Mouse (Mus musculus): ENCODE measurements around the gene Lpin3. TPM values are rescaled to one million over a fixed set of nuclear protein-coding genes. Genes with fewer than 3 reads are reported as not detected.

Lpin3 gene
- polyA plus RNA-seq (2017; shearing (Covaris generic)), result not detected

GRCm38 (mm10) chr2:160880453-160881195 lies at the start of gene Lpin3:
Gene Lpin3 (plus strand): TSS chr2:160880670.

GRCm38 (mm10) chr2:160872890-160873382 lies 7.5 kb upstream of the Lpin3 start, which contains the start of gene Zhx3:
Gene Zhx3 (minus strand): TSS chr2:160872998.

GRCm38 (mm10) chr2:160912231-160912671 lies 31.8 kb downstream of the Lpin3 start, which contains the start of gene Emilin3:
Gene Emilin3 (minus strand): TSS chr2:160912328.

Other genes with a start within 250 kb of the Lpin3 start
- gene Top1, start 234.8 kb upstream of the Lpin3 start, polyA plus RNA-seq (2017; shearing (Covaris generic)), result 91.8 TPM
- gene Plcg1, start 149.4 kb upstream of the Lpin3 start, polyA plus RNA-seq (2017; shearing (Covaris generic)), result 230 TPM
- 16.6 TPM for gene Zhx3, start 7.7 kb upstream of the Lpin3 start, polyA plus RNA-seq (2017; shearing (Covaris generic))
- not detected for gene Emilin3, start 31.7 kb downstream of the Lpin3 start, polyA plus RNA-seq (2017; shearing (Covaris generic))
- gene Chd6, start 228.4 kb downstream of the Lpin3 start, polyA plus RNA-seq (2017; shearing (Covaris generic)), result 80.1 TPM

Measured in naive thymus-derived CD4-positive, alpha-beta T cell, adult 5 months (primary cell).